Mouse (Mus musculus): ENCODE measurements around the gene Adgrv1.
"Not testable (repeated sequence)": the region's sequence is repeated elsewhere in the genome, so short reads cannot be mapped to it uniquely, and the experiment has no call there.

Gene Adgrv1

DNA sequence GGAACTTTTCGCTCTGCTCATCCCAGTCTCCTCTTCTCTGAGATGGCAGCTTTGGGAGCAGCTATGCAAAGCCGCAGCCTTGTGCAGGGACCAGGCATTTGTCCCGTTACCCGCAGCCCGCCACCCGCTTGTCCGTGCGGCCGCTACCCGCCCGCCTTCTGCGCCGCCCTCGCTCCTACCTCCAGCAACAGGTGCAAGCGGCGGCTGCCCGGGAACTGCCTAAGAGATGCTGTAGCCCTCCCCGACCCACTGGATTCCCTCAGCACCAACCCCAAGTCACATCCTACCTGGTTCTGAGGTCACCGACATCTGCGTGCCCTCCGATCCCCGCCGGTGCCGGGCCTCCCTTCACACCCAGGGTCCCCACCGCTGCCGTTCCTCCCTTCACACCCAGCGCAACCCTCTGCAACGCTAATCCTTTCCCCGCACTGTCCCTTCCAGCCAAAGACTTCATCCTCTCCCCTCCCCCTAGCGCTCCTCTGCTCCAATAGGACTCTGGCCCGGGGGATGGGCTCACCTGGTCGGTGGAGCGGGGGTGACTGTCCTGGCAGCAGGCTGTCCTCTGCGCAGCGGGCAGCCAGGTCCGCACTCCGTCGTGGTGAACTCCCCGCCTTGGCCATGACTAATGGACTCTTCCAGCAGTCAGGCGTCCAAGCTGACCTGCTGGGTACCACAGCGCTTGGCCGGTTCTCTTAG, at the start of gene Adgrv1:
Gene Adgrv1 (minus strand): TSS at position 435 of the 696 bp plus-strand sequence.
- DNase-seq (ENCODE audit: extremely low spot score, low read depth, low spot score) = no peak

DNA sequence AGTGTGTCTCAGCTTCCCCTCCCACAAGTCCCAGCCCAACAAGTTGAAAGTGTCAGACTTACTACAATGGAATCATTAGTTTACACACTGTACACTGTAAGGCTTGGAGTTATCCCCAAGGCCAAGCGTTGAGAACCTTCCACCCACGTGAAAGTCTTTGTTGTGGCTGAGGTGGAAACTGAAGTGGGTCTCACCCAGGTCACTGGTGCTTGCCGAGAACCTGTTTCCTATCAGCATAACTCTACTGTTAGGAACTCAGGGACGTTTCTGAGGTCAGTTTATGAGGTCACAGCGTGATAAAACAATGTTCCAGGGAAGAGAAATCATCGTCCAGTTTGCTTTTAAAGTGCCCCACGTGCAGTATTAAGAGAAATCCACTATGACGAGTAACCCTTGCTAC, 42.4 kb upstream of the Adgrv1 start:
- DNase-seq (ENCODE audit: extremely low spot score, low read depth, low spot score) = no peak

DNA sequence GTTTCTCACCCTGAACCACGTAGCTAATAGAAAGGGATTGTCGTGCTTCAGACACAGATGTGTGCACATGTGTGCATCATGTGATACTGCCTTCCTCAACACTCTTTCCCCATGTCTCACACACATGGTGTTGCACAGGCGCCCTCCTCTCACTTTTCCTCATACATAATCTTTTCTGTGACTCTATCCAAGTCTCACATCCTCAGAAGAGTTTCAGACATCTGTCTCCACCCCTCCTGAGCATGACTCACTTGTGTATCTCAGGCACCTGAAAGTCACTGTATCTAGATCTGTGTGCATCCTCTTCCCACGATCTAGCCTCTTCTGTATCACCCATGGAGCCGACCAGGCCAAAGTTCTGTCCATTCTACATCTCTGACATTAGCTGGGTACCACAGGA, 34.8 kb upstream of the Adgrv1 start:
- DNase-seq (ENCODE audit: extremely low spot score, low read depth, low spot score) = no peak

DNA sequence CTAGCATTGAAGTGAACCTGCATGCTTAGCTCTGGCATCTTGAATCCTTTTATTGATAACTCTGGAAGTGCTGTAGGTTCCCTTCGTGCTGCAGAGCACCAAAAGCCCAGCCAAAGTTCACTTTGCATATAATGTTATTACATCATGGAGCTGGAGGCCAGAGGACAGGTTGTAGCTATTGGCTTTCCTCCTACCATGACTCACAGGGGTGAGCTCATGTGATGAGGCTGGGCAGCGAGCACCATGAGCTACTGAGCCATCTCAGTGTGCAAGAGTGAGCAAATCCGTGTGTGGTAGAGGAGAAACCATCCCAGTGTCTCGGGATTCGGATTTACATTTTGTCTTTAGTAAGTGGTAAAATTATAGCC, 31.4 kb upstream of the Adgrv1 start:
- DNase-seq (ENCODE audit: extremely low spot score, low read depth, low spot score) = no peak

DNA sequence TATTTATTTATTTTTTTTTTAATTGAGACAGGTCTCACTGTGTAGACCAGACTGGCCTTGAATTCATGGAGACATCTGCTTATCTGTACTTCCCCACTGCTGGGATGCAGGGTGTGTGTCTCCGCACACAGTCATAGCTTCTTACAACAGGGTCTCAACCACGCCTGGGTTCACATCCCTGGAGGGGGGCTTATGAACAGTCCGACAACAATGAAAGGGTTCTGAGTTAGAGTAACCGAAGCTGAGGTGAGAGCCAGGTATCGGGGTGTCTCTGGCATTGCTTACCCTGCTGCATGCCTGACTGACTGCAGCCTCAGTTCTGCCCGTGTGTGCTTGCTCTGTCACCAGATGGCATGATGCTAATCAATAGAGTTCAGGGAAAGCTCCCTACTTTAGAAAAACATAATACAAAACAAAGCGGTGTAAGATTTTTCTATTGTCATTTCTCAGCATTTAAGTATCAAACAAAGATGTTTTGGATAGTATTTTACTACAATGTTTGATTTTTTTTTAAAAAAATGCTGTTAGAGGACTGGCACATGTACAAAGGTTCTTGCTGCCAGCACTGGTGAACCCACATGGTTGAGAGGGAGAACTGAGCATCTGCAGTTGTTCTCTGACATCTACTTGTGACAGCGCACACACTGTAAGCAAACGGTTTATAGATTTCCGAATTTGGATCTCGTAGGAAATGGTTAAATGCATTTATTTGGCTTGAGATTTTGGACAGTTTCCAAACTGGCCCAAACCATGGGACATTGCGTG, 30.8 kb upstream of the Adgrv1 start:
- no peak for DNase-seq (ENCODE audit: extremely low spot score, low read depth, low spot score)

DNA sequence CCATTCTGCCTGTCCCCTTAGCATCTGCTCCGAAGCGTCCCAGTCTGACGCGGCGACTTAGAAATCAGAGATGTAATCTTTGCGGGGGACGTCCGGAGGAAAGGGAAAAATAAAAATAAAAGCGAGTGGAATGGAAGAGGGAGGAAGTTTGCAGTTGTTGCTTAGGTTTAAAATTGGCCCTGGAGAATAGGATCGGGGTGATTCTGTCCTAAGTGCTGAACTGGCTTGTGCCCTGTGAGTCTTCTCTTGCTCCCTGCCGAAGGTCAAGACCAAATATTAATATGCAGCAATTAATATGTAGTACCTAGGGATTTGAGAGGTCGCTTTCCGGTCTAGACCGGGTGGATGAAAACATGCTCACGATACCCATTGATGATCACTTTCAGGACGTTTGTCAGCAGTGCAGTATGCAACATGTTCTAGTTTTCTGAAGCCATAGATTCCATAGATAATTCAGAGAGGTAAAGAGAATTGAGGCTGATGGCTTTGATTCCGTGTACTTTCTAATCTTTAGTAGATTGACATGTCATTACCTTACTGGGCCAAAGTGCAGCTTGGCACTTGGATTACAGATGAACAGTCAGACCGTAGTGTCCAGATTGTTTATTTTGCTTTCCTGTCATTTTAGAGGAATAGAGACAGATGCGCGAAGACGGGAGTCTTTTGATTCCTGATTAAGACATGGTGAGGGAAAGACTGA, 25.2 kb upstream of the Adgrv1 start:
- no peak for DNase-seq (ENCODE audit: extremely low spot score, low read depth, low spot score)

DNA sequence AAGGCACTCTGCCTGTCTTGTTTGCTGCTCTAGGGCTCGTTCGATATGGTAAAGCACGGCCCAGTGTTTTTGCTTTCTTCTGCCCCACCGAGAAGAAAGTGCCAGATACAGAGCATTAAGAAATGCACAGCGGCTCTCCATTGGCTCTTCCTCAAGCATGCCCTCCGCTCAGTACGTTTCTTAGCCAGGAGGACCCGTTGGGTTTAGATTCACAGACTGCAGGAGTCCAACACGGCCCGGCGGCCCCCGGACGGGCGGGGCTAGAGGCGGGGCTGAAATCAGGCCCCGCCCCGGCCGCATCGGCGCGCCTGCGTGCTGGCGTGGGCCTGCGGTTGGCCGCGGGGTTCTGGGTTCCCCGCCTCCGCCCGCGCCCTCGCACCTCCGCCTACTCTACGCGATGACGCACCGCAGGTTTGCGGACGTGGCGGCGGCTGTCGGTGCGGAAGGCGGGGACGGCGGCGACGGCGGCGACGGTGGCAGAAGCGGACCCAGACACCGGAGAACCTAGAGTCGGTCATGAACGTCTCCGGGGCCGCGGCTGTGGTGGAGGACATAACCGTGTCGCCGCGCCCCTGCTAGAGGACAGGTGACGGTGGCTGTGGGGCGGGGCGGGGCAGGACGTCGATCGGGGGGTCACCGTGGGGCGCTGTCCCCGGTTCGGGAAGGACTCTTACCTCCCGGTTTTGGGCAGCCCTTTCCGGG, 24.5 kb upstream of the Adgrv1 start, which contains the start of gene Lysmd3:
Gene Lysmd3 (plus strand): TSS at position 313 of the 702 bp plus-strand sequence.
- DNase-seq (ENCODE audit: extremely low spot score, low read depth, low spot score) = peak; percentile 67

DNA sequence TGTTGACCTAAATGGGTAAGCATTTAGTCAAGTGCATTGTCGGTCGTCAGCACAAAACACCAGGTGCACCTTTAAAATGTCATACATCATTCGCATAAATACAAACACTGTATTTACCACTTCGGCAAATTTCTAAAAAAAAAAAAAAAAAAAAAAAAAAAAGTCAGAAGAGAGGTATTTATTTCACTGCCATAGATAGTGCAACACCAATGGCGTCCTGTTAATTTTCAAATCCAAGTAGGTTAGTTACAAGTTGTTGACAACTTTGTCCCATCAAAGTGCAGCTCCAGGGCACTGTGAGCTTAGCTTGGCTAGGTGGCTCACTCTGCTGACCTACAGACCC, 24.0 kb upstream of the Adgrv1 start:
- no peak for DNase-seq (ENCODE audit: extremely low spot score, low read depth, low spot score)

DNA sequence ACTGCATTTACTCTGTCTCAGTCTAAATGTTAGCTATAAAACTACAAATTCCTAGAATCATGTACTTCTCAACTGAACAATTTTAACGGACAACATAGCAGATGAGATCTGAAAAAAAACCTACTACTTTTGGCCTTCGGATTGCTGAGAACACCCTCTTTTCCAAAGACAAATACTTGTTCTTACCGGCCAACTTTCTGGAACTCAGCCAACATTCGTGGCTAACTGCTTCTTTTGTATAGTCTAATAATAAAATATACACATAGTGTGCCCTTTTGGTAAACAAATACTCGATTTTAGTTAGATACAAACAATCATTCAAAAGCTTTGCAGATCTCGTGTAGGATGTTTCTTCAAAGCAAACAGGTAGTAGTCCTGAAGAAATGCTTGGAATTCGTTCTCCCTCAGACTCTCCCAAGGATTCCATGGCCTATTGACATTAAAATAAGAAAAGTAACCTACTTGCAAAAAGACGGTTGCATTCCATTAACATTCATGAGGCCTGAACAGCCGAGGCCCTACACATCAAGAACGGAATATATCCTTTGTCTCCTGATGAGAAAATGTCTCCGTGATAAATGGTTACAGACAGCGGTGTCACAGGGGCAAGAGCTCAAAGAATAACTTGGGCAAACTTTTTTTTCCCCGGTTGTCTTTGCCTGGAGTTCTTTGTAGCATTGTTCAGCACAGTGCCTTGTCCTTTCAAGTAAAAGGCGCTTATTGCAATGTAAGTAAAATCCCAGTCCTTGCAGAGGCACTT, 23.3 kb upstream of the Adgrv1 start:
- no peak for DNase-seq (ENCODE audit: extremely low spot score, low read depth, low spot score)

DNA sequence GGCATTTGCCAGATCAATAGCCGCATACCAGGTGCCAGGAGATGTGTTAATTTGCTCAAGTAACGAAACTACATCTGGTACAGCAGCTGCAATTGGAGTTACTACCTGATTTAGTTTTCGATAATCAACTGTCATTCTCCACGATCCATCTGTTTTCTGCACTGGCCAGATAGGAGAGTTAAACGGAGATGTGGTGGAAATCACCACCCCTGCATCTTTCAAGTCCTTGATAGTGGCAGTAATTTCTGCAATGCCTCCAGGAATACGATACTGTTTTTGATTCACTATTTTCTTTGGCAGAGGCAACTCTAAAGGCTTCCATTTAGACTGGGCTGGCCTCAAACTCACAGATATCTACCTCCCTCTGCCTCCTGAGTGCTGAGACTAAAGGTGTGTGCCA, 17.4 kb upstream of the Adgrv1 start:
- DNase-seq (ENCODE audit: extremely low spot score, low read depth, low spot score) = not testable (repeated sequence)

DNA sequence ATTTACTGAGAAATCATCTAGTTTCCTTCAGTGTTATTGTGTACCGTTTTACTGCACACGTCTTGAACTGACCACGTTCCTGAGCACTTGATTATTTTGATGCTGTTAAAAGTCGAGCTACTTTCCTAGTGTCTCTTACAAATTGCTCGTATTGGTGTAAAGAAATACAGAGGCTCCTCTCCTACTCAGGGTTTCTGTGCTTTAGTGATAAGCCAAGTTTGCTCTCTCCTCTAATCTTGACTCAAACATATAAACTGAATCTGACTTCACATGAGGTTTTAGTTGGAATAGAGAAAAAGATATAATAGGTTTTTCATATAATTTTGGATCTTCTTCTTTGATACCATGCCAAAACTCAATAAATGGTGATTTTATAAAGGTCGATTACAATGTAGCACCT, 13.4 kb upstream of the Adgrv1 start:
- DNase-seq (ENCODE audit: extremely low spot score, low read depth, low spot score) = no peak

DNA sequence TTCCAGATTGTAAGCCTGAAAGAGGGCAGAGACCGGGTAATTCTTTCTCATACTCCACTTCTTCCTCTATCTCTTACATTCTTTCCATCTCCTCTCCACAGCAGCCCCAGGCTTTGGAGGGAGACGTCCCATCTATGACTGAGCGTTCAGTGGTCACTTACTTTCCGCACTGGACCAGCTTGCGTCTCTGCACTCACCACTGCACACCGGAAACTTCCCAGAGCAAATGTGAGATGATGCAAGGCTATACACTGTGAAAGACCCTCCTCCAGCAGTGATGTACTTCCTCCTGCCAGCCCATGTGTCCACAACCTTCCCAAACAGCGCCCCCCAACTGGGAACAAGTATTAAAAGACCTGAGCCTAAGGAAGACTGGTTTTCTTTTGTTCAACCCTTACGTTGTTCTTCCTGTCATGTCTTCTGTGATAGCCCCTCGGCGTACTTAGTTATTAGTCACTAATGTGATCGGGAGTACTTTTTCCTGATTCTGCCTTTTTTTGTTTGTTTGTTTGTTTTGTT, 11.2 kb upstream of the Adgrv1 start:
- no peak for DNase-seq (ENCODE audit: extremely low spot score, low read depth, low spot score)

DNA sequence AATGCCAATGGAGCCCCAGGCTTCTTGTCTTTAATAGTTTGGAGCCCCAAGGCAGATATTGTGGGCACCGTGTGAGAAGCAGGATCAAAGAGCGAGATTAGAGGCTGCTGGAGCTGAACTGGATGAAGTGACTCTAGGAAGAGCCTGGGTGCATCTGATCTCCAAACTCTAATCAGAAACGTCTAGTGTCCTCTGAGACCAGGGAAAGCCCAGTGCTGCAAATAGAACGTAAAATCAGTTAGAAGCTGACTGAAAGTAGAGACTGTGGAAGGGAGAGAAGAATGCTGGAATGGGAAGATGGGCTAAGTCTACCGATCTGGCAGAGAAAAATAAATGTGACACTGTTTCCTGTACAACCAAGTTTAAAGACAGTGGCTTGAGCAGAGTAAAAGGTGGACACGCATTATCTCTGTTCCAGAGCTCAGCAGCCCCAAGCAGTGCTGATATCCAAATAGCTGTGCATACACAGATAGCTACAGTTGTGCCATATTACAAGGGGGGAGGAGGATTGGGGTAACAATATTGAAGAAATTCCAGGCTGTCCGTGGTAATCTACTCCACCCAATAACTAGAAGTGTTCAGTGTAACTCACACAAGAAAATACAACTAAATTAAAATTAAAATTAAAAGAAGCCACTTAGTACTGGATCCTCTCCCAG, 9.7 kb upstream of the Adgrv1 start:
- DNase-seq (ENCODE audit: extremely low spot score, low read depth, low spot score) = no peak

DNA sequence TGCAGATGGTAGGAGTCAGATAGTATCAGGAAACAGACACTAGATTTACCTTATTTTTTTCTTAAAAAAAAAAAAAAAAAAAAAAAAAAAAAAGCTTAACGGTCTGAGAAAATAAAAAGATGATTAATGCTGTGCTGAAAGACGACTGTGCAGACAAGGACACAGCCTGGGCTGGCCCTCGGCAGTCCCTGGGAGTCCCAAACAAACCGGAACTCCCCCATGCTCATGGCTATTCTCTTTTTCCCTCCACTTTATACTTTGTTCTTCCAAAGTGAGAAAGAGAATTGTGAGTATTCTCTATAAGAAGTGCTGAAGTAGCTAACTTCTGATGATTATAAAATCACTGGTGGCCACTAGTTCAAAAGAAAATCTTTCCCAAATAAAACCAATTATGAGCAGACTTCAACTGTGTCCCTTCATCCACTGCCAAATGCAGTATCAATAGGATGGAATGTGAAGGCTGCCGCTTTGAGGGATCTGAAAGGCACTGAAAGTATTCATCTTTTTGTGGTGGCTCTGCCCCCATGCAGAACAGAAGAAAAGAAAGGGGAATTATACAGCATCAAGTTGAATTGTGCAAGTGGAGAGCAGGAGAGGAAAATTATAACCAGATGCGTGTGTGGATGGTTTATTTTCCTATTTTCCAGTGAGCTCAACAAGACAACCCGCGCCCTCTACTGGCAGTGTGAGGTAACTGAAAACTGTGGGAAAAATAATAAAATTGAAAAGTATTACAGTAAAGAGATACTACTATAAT, 8.5 kb upstream of the Adgrv1 start:
- DNase-seq (ENCODE audit: extremely low spot score, low read depth, low spot score) = no peak

DNA sequence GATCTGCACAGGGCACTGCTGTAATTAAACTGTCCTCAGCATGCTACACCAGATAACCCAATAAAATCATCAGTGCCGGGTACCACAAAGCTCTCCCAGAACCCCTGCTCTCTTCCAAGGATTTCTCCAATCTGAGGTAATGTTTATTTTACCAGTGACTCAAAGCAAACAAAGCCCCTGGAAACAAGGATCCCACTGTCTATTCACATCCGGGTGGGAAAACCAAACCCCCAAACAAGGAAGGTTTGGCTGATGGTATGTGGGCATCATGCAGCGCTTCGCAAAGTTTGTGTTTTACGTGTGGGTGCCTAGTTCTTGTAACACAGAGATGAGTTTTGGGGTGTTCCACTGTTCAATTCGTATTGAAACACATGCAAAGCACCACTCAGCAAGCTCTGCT, 7.9 kb upstream of the Adgrv1 start:
- no peak for DNase-seq (ENCODE audit: extremely low spot score, low read depth, low spot score)

DNA sequence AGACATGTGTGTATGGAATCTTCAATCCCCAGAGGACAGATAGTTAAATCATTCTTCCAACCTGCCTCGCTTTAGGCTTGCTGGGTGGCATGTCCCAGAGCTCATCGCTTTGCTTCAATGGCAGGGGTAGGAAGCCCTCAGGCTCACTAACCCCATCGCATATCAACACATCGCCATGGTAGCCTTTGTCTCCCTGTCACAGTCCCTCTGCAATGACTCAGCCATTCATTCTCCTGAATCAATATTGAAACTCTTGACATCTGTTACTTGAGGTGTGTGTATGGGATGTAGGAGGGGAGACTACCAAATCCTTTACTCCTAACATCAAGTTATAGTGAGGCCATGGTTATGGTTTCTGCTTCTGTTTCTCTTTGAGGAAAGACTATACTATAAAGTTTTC, 6.7 kb upstream of the Adgrv1 start:
- no peak for DNase-seq (ENCODE audit: extremely low spot score, low read depth, low spot score)

DNA sequence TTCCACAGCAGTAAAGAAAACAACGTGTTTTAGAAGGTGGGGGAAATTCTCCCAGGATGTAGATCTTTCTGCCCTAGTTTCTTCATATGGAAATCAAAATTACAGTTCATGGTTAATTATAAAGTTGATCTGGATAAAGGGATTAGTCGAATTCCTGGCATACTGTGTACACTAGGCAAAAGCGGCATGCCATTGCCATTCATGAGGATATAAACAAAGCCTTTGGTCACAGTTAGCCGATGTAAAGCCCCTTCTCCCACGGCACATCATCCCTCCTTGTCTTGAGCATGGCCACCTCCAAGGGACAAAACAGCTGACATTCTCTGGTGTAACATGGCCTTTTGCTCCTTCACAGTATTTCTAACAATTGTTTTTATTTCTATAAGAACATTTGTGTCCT, 2.4 kb downstream of the Adgrv1 start:
- DNase-seq (ENCODE audit: extremely low spot score, low read depth, low spot score) = no peak

DNA sequence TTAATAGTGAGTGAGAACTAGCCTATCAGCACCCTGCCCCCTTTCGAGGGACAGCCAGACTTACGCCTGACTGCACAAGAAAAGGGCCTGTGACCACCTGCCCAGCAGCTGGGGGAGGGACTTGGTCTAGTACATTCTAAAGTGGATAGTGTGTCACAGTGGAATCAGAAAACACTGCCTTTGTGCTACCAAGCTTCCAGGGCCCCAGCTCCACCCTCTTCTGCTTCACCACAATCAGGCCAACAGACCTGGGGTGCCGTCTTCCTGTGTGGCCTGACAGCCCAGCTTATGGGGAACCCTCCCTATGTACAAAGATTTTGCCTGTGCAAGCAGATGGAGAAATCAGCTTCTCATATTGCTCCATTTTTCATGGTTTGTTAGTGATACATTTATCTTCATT, 3.6 kb downstream of the Adgrv1 start:
- DNase-seq (ENCODE audit: extremely low spot score, low read depth, low spot score) = no peak

DNA sequence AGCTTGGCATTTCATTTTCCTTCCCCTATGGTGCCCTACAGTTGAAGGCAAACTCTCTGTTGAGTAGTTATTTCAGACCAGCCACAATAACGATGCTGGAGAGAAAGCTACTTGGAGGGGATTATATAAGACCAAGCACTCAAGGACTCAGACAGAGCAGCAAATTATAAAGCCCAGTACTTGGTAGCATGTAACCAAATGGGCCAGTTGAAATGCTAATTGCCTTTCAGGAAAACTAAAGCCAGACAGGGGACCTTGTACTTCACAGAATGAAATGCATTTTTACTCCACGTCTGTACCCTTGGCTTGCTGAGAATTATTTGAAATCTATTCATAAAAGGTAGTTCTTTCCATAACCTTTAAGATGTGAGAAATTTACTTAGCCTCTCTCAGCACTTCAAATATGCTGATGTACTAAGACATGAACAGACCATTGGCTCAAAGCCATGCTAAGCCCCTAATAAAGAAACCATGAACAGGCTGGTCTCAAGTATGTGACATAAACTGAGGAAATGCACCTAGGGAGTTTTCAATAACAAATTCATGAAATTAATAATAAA, 4.2 kb downstream of the Adgrv1 start:
- no peak for DNase-seq (ENCODE audit: extremely low spot score, low read depth, low spot score)
